Mouse (Mus musculus) MEL (cell line): ENCODE data around the gene Hsd17b13. TPM values are rescaled to one million over a fixed set of nuclear protein-coding genes. Genes with fewer than 3 reads are reported as not detected.

Experiments
- DNase-seq: peaks from one replicate; pipeline ENCODE4 v3.0.0; 2011; ENCODE audit warnings: low read depth, low spot score
- H3K27ac ChIP-seq: 2 replicates; pipeline ENCODE4 v1.5.1; 2012; ENCODE audit warnings: low read depth, mild to moderate bottlenecking, control low read depth, low read length, moderate library complexity; ENCODE audit not compliant: control insufficient read depth
- H3K27me3 ChIP-seq, 2 experiments: fragments of 150-350 bp in 1 of 2; sonication (generic) in 1 of 2; 2 replicates each; pipeline ENCODE4 v1.6.1; 2012; ENCODE audit warnings: low read length in 2 of 2, mild to moderate bottlenecking in 2 of 2, improper control_type of control experiment in 1 of 2, moderate library complexity in 1 of 2; ENCODE audit not compliant: insufficient read depth in 2 of 2, control insufficient read depth in 1 of 2
- H3K36me3 ChIP-seq, 2 experiments: 2 replicates each; pipeline ENCODE4 v1.6.1; 2012 to 2014; ENCODE audit warnings: low read length in 2 of 2, improper control_type of control experiment in 1 of 2, inconsistent platforms in 1 of 2, mild to moderate bottlenecking in 1 of 2; ENCODE audit not compliant: insufficient read depth in 2 of 2, control insufficient read depth in 1 of 2
- H3K4me1 ChIP-seq, 2 experiments: fragments of 150-350 bp in 1 of 2; sonication (generic) in 1 of 2; 2 replicates each; pipeline ENCODE4 v1.6.1; 2012; ENCODE audit warnings: low read length in 2 of 2, improper control_type of control experiment in 1 of 2, mild to moderate bottlenecking in 1 of 2; ENCODE audit not compliant: insufficient read depth in 2 of 2, control insufficient read depth in 1 of 2
- H3K4me3 ChIP-seq, 2 experiments: fragments of 150-350 bp in 1 of 2; sonication (generic) in 1 of 2; 2 replicates each; pipeline ENCODE4 v1.5.1; 2012; ENCODE audit warnings: low read depth in 2 of 2, low read length in 2 of 2, mild to moderate bottlenecking in 2 of 2, moderate library complexity in 2 of 2, control low read depth in 1 of 2, improper control_type of control experiment in 1 of 2; ENCODE audit not compliant: control insufficient read depth in 1 of 2, insufficient read depth in 1 of 2
- H3K79me2 ChIP-seq: 2 replicates; pipeline ENCODE4 v1.6.1; 2012; ENCODE audit warnings: mild to moderate bottlenecking, low read length, moderate library complexity; ENCODE audit not compliant: control insufficient read depth, poor library complexity, insufficient read depth
- H3K9ac ChIP-seq: 2 replicates; pipeline ENCODE4 v1.6.1; 2012; ENCODE audit warnings: low read depth, mild to moderate bottlenecking, control low read depth, low read length, moderate library complexity; ENCODE audit not compliant: control insufficient read depth, poor library complexity, severe bottlenecking
- H3K9me3 ChIP-seq: fragments of 150-350 bp; sonication (generic); replicated peaks from 2 replicates; pipeline ENCODE4 v1.6.1; 2012; ENCODE audit warnings: mild to moderate bottlenecking, low read length, improper control_type of control experiment, moderate library complexity; ENCODE audit not compliant: insufficient read depth
- BHLHE40 ChIP-seq: IDR thresholded peaks from 2 replicates; pipeline ENCODE4 v1.6.1; 2012; ENCODE audit warnings: low read depth, mild to moderate bottlenecking, inconsistent platforms, low read length, improper control_type of control experiment, borderline replicate concordance
- CHD2 ChIP-seq: IDR thresholded peaks from 2 replicates; pipeline ENCODE4 v1.6.1; 2011; ENCODE audit warnings: low read length, improper control_type of control experiment
- CTCF ChIP-seq, 3 experiments: IDR thresholded peaks in 2 of 3; conservative IDR thresholded peaks in 1 of 3; 2 replicates each; pipeline ENCODE4 v1.5.1; 2011 to 2012; ENCODE audit warnings: low read length in 3 of 3, low read depth in 2 of 3, mild to moderate bottlenecking in 2 of 3, improper control_type of control experiment in 1 of 3, inconsistent platforms in 1 of 3, mixed read lengths in 1 of 3, moderate library complexity in 1 of 3; ENCODE audit not compliant: control insufficient read depth in 1 of 3, insufficient read depth in 1 of 3, poor library complexity in 1 of 3, severe bottlenecking in 1 of 3
- E2F4 ChIP-seq: IDR thresholded peaks from 2 replicates; pipeline ENCODE4 v1.6.1; 2011; ENCODE audit warnings: low read depth, low read length, improper control_type of control experiment, borderline replicate concordance
- ELF1 ChIP-seq: IDR thresholded peaks from 2 replicates; pipeline ENCODE4 v1.6.1; 2014; ENCODE audit warnings: low read depth, mild to moderate bottlenecking, inconsistent platforms, low read length, improper control_type of control experiment, moderate library complexity
- EP300 ChIP-seq, 2 experiments: IDR thresholded peaks; 2 replicates each; pipeline ENCODE4 v1.6.1; 2011; ENCODE audit warnings: improper control_type of control experiment in 2 of 2, low read length in 2 of 2, low read depth in 1 of 2, mild to moderate bottlenecking in 1 of 2
- ETS1 ChIP-seq: IDR thresholded peaks from 2 replicates; pipeline ENCODE4 v1.6.1; 2012; ENCODE audit warnings: low read depth, mild to moderate bottlenecking, inconsistent platforms, low read length, improper control_type of control experiment, moderate library complexity
- GABPA ChIP-seq: IDR thresholded peaks from 2 replicates; pipeline ENCODE4 v1.6.1; 2012; ENCODE audit warnings: low read depth, mild to moderate bottlenecking, inconsistent platforms, low read length, improper control_type of control experiment, moderate library complexity
- JUND ChIP-seq: IDR thresholded peaks from 2 replicates; pipeline ENCODE4 v1.6.1; 2011; ENCODE audit warnings: low read depth, mild to moderate bottlenecking, improper control_type of control experiment, low read length
- KAT2A ChIP-seq: conservative IDR thresholded peaks from 2 replicates; pipeline ENCODE4 v1.6.1; 2012; ENCODE audit warnings: low read depth, low read length, improper control_type of control experiment, inconsistent platforms
- MAX ChIP-seq: IDR thresholded peaks from 2 replicates; pipeline ENCODE4 v1.6.1; 2011; ENCODE audit warnings: low read length, improper control_type of control experiment
- MAZ ChIP-seq: IDR thresholded peaks from 2 replicates; pipeline ENCODE4 v1.6.1; 2012; ENCODE audit warnings: low read depth, mild to moderate bottlenecking, inconsistent platforms, low read length, improper control_type of control experiment
- MXI1 ChIP-seq: IDR thresholded peaks from 2 replicates; pipeline ENCODE4 v1.6.1; 2011; ENCODE audit warnings: mild to moderate bottlenecking, low read depth, low read length, improper control_type of control experiment
- POLR2A ChIP-seq, 2 experiments: IDR thresholded peaks; 2 replicates each; pipeline ENCODE4 v1.6.1; 2011 to 2012; ENCODE audit warnings: low read length in 2 of 2, mild to moderate bottlenecking in 2 of 2, control low read depth in 1 of 2, improper control_type of control experiment in 1 of 2, low read depth in 1 of 2, moderate library complexity in 1 of 2; ENCODE audit not compliant: control insufficient read depth in 1 of 2, insufficient read depth in 1 of 2, poor library complexity in 1 of 2
- POLR2AphosphoS2 ChIP-seq: IDR thresholded peaks from 2 replicates; pipeline ENCODE4 v1.6.1; 2011; ENCODE audit warnings: low read length, improper control_type of control experiment
- POLR2AphosphoS5 ChIP-seq: IDR thresholded peaks from 2 replicates; pipeline ENCODE4 v1.6.1; 2012; ENCODE audit warnings: low read depth, borderline replicate concordance, mild to moderate bottlenecking, inconsistent platforms, low read length, moderate library complexity, mixed read lengths
- SIN3A ChIP-seq: IDR thresholded peaks from 2 replicates; pipeline ENCODE4 v1.6.1; 2012; ENCODE audit warnings: low read length, improper control_type of control experiment, inconsistent platforms
- SMC3 ChIP-seq: IDR thresholded peaks from 2 replicates; pipeline ENCODE4 v1.6.1; 2011; ENCODE audit warnings: low read depth, low read length, improper control_type of control experiment
- TAL1 ChIP-seq: IDR thresholded peaks from 2 replicates; pipeline ENCODE4 v1.6.1; 2012; ENCODE audit warnings: mild to moderate bottlenecking, inconsistent platforms, low read length, moderate library complexity, mixed read lengths
- TBP ChIP-seq: IDR thresholded peaks from 2 replicates; pipeline ENCODE4 v1.8.0; 2011; ENCODE audit warnings: low read depth, low read length, improper control_type of control experiment
- TCF12 ChIP-seq: IDR thresholded peaks from 2 replicates; pipeline ENCODE4 v1.6.1; 2014; ENCODE audit warnings: low read depth, mild to moderate bottlenecking, inconsistent platforms, low read length, improper control_type of control experiment, moderate library complexity
- UBTF ChIP-seq: IDR thresholded peaks from 2 replicates; pipeline ENCODE4 v1.6.1; 2012; ENCODE audit warnings: low read depth, mild to moderate bottlenecking, inconsistent platforms, low read length, improper control_type of control experiment, moderate library complexity, borderline replicate concordance; ENCODE audit not compliant: insufficient read depth
- USF2 ChIP-seq, 2 experiments: IDR thresholded peaks; 2 replicates each; pipeline ENCODE4 v1.6.1; 2011 to 2012; ENCODE audit warnings: improper control_type of control experiment in 2 of 2, low read length in 2 of 2, borderline replicate concordance in 1 of 2, inconsistent platforms in 1 of 2, low read depth in 1 of 2, mild to moderate bottlenecking in 1 of 2; ENCODE audit not compliant: insufficient read depth in 1 of 2
- ZC3H11A ChIP-seq: IDR thresholded peaks from 2 replicates; pipeline ENCODE4 v1.6.1; 2012; ENCODE audit warnings: low read depth, mild to moderate bottlenecking, inconsistent platforms, low read length, improper control_type of control experiment
- ZKSCAN1 ChIP-seq: IDR thresholded peaks from 2 replicates; pipeline ENCODE4 v1.6.1; 2012; ENCODE audit warnings: low read depth, mild to moderate bottlenecking, inconsistent platforms, low read length, improper control_type of control experiment, moderate library complexity
- ZMIZ1 ChIP-seq: IDR thresholded peaks from 2 replicates; pipeline ENCODE4 v1.6.1; 2012; ENCODE audit warnings: low read depth, mild to moderate bottlenecking, inconsistent platforms, low read length, improper control_type of control experiment, moderate library complexity
- ZNF384 ChIP-seq: IDR thresholded peaks from 2 replicates; pipeline ENCODE4 v1.6.1; 2012; ENCODE audit warnings: low read depth, mild to moderate bottlenecking, inconsistent platforms, low read length, improper control_type of control experiment
- polyA plus RNA-seq, 2 experiments: library from polyadenylated mRNA; stranded (reverse) in 1 of 2; unstranded in 1 of 2; fragments of >175 nt in 1 of 2; fragments of >200 nt in 1 of 2; gene quantifications; 2 replicates each; pipeline versions ENCODE4 v1.2.1 to v1.2.4; 2012; ENCODE audit warnings: low replicate concordance in 2 of 2, low read depth in 1 of 2; ENCODE audit not compliant: insufficient read length in 2 of 2, insufficient read depth in 1 of 2, missing spikeins in 1 of 2
- total RNA-seq: library from RNA; depleted of rRNA; stranded (reverse); fragments of 300-350 nt; gene quantifications from 2 replicates; pipeline ENCODE4 v1.2.3, GENCODE M21; 2012

The Hsd17b13 gene
- total and polyA plus RNA-seq, 3 experiments = 0.08 TPM; not detected in 2

- H3K36me3 ChIP-seq = no peaks in the 10 kb centered on the region
- H3K27ac ChIP-seq = no peak overlapping the region
- H3K79me2 ChIP-seq = no peaks in the 10 kb centered on the region
- H3K9ac ChIP-seq = no peak overlapping the region
- no peak for DNase-seq
- TF ChIP-seq UBTF (no peak), ZC3H11A (no peak), GABPA (no peak), ZKSCAN1 (no peak), ELF1 (no peak), CTCF (IDR thresholded peaks at IDR 0.05 in 2 of 3, conservative IDR thresholded peaks at IDR 0.05 in 1 of 3; ENCODE audit: control insufficient read depth in 1 of 3, insufficient read depth in 1 of 3, low read depth in 2 of 3, low read length in 3 of 3, poor library complexity in 1 of 3, severe bottlenecking in 1 of 3) (no peak), MAX (no peak), SIN3A (no peak), MXI1 (no peak), CHD2 (no peak), JUND (no peak), POLR2AphosphoS5 (no peak), E2F4 (no peak), ETS1 (no peak), POLR2A (IDR thresholded peaks at IDR 0.05; ENCODE audit: control insufficient read depth in 1 of 2, insufficient read depth in 1 of 2, low read depth in 1 of 2, low read length in 2 of 2, poor library complexity in 1 of 2) (no peak), TCF12 (no peak), TAL1 (no peak)
- H3K27me3 ChIP-seq = no peaks in the 10 kb centered on the region; a peak in 1 of 4 replicates
- H3K4me3 ChIP-seq = no peak overlapping the region
- H3K9me3 ChIP-seq = no peaks in the 10 kb centered on the region
- no peaks in the 10 kb centered on the region for H3K4me1 ChIP-seq
Measured at GRCm38 (mm10) chr5:103962935-103963429, 14.2 kb downstream of the Hsd17b13 start.

- no peak for TF ChIP-seq USF2 (IDR thresholded peaks at IDR 0.05; ENCODE audit: borderline replicate concordance in 1 of 2, insufficient read depth in 1 of 2, low read depth in 1 of 2, low read length in 2 of 2)
- TF ChIP-seq UBTF = no peak
- no peak for TF ChIP-seq TBP
- TF ChIP-seq KAT2A = no peak
- TF ChIP-seq ZMIZ1 = no peak
- TF ChIP-seq MXI1 = no peak
- TF ChIP-seq POLR2AphosphoS2 = no peak
- no peak for TF ChIP-seq MAZ
- TF ChIP-seq ZNF384 = no peak
- TF ChIP-seq EP300 (IDR thresholded peaks at IDR 0.05; ENCODE audit: low read depth in 1 of 2, low read length in 2 of 2) = no peak
- no peak for TF ChIP-seq SMC3
- no peak for TF ChIP-seq BHLHE40
- Histone ChIP-seq H3K36me3 (no peaks in the 10 kb centered on the region), H3K27me3 (no peaks in the 10 kb centered on the region; a peak in 1 of 4 replicates), H3K27ac (no peak overlapping the region), H3K79me2 (no peaks in the 10 kb centered on the region), H3K9me3 (no peaks in the 10 kb centered on the region), H3K4me3 (no peak overlapping the region), H3K9ac (no peak overlapping the region), H3K4me1 (no peaks in the 10 kb centered on the region)
- no peak for DNase-seq
Measured at GRCm38 (mm10) chr5:103954638-103955037, 22.6 kb downstream of the Hsd17b13 start.
